Mouse (Mus musculus) MEL (cell line): Measurements from ENCODE around the gene Elk3. TPM values are rescaled to one million over a fixed set of nuclear protein-coding genes. Genes with fewer than 3 reads are reported as not detected.

Experiments used
- DNase-seq: peaks from one replicate; pipeline ENCODE4 v3.0.0; 2011; ENCODE audit warnings: low read depth, low spot score
- H3K27ac ChIP-seq: 2 replicates; pipeline ENCODE4 v1.5.1; 2012; ENCODE audit warnings: low read depth, mild to moderate bottlenecking, control low read depth, low read length, moderate library complexity; ENCODE audit not compliant: control insufficient read depth
- H3K27me3 ChIP-seq, 2 experiments: fragments of 150-350 bp in 1 of 2; sonication (generic) in 1 of 2; 2 replicates each; pipeline ENCODE4 v1.6.1; 2012; ENCODE audit warnings: low read length in 2 of 2, mild to moderate bottlenecking in 2 of 2, improper control_type of control experiment in 1 of 2, moderate library complexity in 1 of 2; ENCODE audit not compliant: insufficient read depth in 2 of 2, control insufficient read depth in 1 of 2
- H3K36me3 ChIP-seq, 2 experiments: 2 replicates each; pipeline ENCODE4 v1.6.1; 2012 to 2014; ENCODE audit warnings: low read length in 2 of 2, improper control_type of control experiment in 1 of 2, inconsistent platforms in 1 of 2, mild to moderate bottlenecking in 1 of 2; ENCODE audit not compliant: insufficient read depth in 2 of 2, control insufficient read depth in 1 of 2
- H3K4me1 ChIP-seq, 2 experiments: fragments of 150-350 bp in 1 of 2; sonication (generic) in 1 of 2; 2 replicates each; pipeline ENCODE4 v1.6.1; 2012; ENCODE audit warnings: low read length in 2 of 2, improper control_type of control experiment in 1 of 2, mild to moderate bottlenecking in 1 of 2; ENCODE audit not compliant: insufficient read depth in 2 of 2, control insufficient read depth in 1 of 2
- H3K4me3 ChIP-seq, 2 experiments: fragments of 150-350 bp in 1 of 2; sonication (generic) in 1 of 2; 2 replicates each; pipeline ENCODE4 v1.5.1; 2012; ENCODE audit warnings: low read depth in 2 of 2, low read length in 2 of 2, mild to moderate bottlenecking in 2 of 2, moderate library complexity in 2 of 2, control low read depth in 1 of 2, improper control_type of control experiment in 1 of 2; ENCODE audit not compliant: control insufficient read depth in 1 of 2, insufficient read depth in 1 of 2
- H3K79me2 ChIP-seq: 2 replicates; pipeline ENCODE4 v1.6.1; 2012; ENCODE audit warnings: mild to moderate bottlenecking, low read length, moderate library complexity; ENCODE audit not compliant: control insufficient read depth, poor library complexity, insufficient read depth
- H3K9ac ChIP-seq: 2 replicates; pipeline ENCODE4 v1.6.1; 2012; ENCODE audit warnings: low read depth, mild to moderate bottlenecking, control low read depth, low read length, moderate library complexity; ENCODE audit not compliant: control insufficient read depth, poor library complexity, severe bottlenecking
- H3K9me3 ChIP-seq: fragments of 150-350 bp; sonication (generic); replicated peaks from 2 replicates; pipeline ENCODE4 v1.6.1; 2012; ENCODE audit warnings: mild to moderate bottlenecking, low read length, improper control_type of control experiment, moderate library complexity; ENCODE audit not compliant: insufficient read depth
- BHLHE40 ChIP-seq: IDR thresholded peaks from 2 replicates; pipeline ENCODE4 v1.6.1; 2012; ENCODE audit warnings: low read depth, mild to moderate bottlenecking, inconsistent platforms, low read length, improper control_type of control experiment, borderline replicate concordance
- CTCF ChIP-seq, 3 experiments: IDR thresholded peaks in 2 of 3; conservative IDR thresholded peaks in 1 of 3; 2 replicates each; pipeline ENCODE4 v1.5.1; 2011 to 2012; ENCODE audit warnings: low read length in 3 of 3, low read depth in 2 of 3, mild to moderate bottlenecking in 2 of 3, improper control_type of control experiment in 1 of 3, inconsistent platforms in 1 of 3, mixed read lengths in 1 of 3, moderate library complexity in 1 of 3; ENCODE audit not compliant: control insufficient read depth in 1 of 3, insufficient read depth in 1 of 3, poor library complexity in 1 of 3, severe bottlenecking in 1 of 3
- ELF1 ChIP-seq: IDR thresholded peaks from 2 replicates; pipeline ENCODE4 v1.6.1; 2014; ENCODE audit warnings: low read depth, mild to moderate bottlenecking, inconsistent platforms, low read length, improper control_type of control experiment, moderate library complexity
- GABPA ChIP-seq: IDR thresholded peaks from 2 replicates; pipeline ENCODE4 v1.6.1; 2012; ENCODE audit warnings: low read depth, mild to moderate bottlenecking, inconsistent platforms, low read length, improper control_type of control experiment, moderate library complexity
- HCFC1 ChIP-seq: IDR thresholded peaks from 2 replicates; pipeline ENCODE4 v1.6.1; 2012; ENCODE audit warnings: low read depth, mild to moderate bottlenecking, inconsistent platforms, low read length, improper control_type of control experiment, moderate library complexity
- JUND ChIP-seq: IDR thresholded peaks from 2 replicates; pipeline ENCODE4 v1.6.1; 2011; ENCODE audit warnings: low read depth, mild to moderate bottlenecking, improper control_type of control experiment, low read length
- MAFK ChIP-seq: IDR thresholded peaks from 2 replicates; pipeline ENCODE4 v1.6.1; 2011; ENCODE audit warnings: low read depth, mild to moderate bottlenecking, low read length, improper control_type of control experiment, borderline replicate concordance
- MEF2A ChIP-seq: IDR thresholded peaks from 2 replicates; pipeline ENCODE4 v1.6.1; 2014; ENCODE audit warnings: low read depth, mild to moderate bottlenecking, inconsistent platforms, low read length, improper control_type of control experiment; ENCODE audit not compliant: poor library complexity, insufficient replicate concordance, severe bottlenecking; ENCODE audit errors: extremely low read depth
- MXI1 ChIP-seq: IDR thresholded peaks from 2 replicates; pipeline ENCODE4 v1.6.1; 2011; ENCODE audit warnings: mild to moderate bottlenecking, low read depth, low read length, improper control_type of control experiment
- NRF1 ChIP-seq: IDR thresholded peaks from 2 replicates; pipeline ENCODE4 v1.6.1; 2014; ENCODE audit warnings: low read depth, mild to moderate bottlenecking, inconsistent platforms, low read length, improper control_type of control experiment, moderate library complexity; ENCODE audit not compliant: poor library complexity, insufficient read depth, severe bottlenecking
- RAD21 ChIP-seq: IDR thresholded peaks from 2 replicates; pipeline ENCODE4 v1.6.1; 2011; ENCODE audit warnings: mild to moderate bottlenecking, low read depth, low read length, improper control_type of control experiment
- RCOR1 ChIP-seq: IDR thresholded peaks from 2 replicates; pipeline ENCODE4 v1.6.1; 2012; ENCODE audit warnings: low read depth, mild to moderate bottlenecking, inconsistent platforms, low read length, improper control_type of control experiment
- SMC3 ChIP-seq: IDR thresholded peaks from 2 replicates; pipeline ENCODE4 v1.6.1; 2011; ENCODE audit warnings: low read depth, low read length, improper control_type of control experiment
- TBP ChIP-seq: IDR thresholded peaks from 2 replicates; pipeline ENCODE4 v1.8.0; 2011; ENCODE audit warnings: low read depth, low read length, improper control_type of control experiment
- TCF12 ChIP-seq: IDR thresholded peaks from 2 replicates; pipeline ENCODE4 v1.6.1; 2014; ENCODE audit warnings: low read depth, mild to moderate bottlenecking, inconsistent platforms, low read length, improper control_type of control experiment, moderate library complexity
- UBTF ChIP-seq: IDR thresholded peaks from 2 replicates; pipeline ENCODE4 v1.6.1; 2012; ENCODE audit warnings: low read depth, mild to moderate bottlenecking, inconsistent platforms, low read length, improper control_type of control experiment, moderate library complexity, borderline replicate concordance; ENCODE audit not compliant: insufficient read depth
- USF2 ChIP-seq, 2 experiments: IDR thresholded peaks; 2 replicates each; pipeline ENCODE4 v1.6.1; 2011 to 2012; ENCODE audit warnings: improper control_type of control experiment in 2 of 2, low read length in 2 of 2, borderline replicate concordance in 1 of 2, inconsistent platforms in 1 of 2, low read depth in 1 of 2, mild to moderate bottlenecking in 1 of 2; ENCODE audit not compliant: insufficient read depth in 1 of 2
- ZC3H11A ChIP-seq: IDR thresholded peaks from 2 replicates; pipeline ENCODE4 v1.6.1; 2012; ENCODE audit warnings: low read depth, mild to moderate bottlenecking, inconsistent platforms, low read length, improper control_type of control experiment
- polyA plus RNA-seq, 2 experiments: library from polyadenylated mRNA; stranded (reverse) in 1 of 2; unstranded in 1 of 2; fragments of >175 nt in 1 of 2; fragments of >200 nt in 1 of 2; gene quantifications; 2 replicates each; pipeline versions ENCODE4 v1.2.1 to v1.2.4; 2012; ENCODE audit warnings: low replicate concordance in 2 of 2, low read depth in 1 of 2; ENCODE audit not compliant: insufficient read length in 2 of 2, insufficient read depth in 1 of 2, missing spikeins in 1 of 2
- total RNA-seq: library from RNA; depleted of rRNA; stranded (reverse); fragments of 300-350 nt; gene quantifications from 2 replicates; pipeline ENCODE4 v1.2.3, GENCODE M21; 2012

Gene Elk3
- total and polyA plus RNA-seq, 3 experiments: 1.0 to 6.3 TPM; not detected in 1

DNA sequence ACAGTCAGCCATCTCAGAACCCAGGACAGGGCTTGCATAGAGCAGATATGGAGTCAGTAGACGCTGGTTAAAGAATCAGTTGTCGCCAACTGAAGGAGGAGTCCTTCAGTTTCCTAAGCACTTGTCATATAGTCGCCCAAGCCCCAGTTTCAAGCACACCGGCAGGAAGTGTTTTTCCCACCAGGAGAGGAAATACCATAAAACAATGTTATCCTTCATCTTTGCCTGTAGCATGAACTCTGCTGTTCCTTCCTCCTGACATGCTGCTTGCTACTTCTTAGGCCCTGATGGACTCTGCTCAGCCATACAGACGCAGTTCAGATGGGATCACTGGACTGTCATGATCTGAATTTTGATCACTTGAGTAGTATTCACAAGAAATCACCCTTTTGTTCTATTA is 25.4 kb downstream of the Elk3 start:
- Histone ChIP-seq H3K79me2 (no peaks in the 10 kb centered on the region), H3K27me3 (no peaks in the 10 kb centered on the region), H3K36me3 (peaks cover 0 to 12% of the 10 kb centered on the region in 2 experiments; a peak in 2 of 4 replicates), H3K27ac (no peak overlapping the region), H3K9ac (no peak overlapping the region), H3K4me3 (no peak overlapping the region), H3K9me3 (no peaks in the 10 kb centered on the region), H3K4me1 (peaks cover 9 to 15% of the 10 kb centered on the region in 2 experiments)
- no peak for DNase-seq
- no peak for TF ChIP-seq MEF2A

DNA sequence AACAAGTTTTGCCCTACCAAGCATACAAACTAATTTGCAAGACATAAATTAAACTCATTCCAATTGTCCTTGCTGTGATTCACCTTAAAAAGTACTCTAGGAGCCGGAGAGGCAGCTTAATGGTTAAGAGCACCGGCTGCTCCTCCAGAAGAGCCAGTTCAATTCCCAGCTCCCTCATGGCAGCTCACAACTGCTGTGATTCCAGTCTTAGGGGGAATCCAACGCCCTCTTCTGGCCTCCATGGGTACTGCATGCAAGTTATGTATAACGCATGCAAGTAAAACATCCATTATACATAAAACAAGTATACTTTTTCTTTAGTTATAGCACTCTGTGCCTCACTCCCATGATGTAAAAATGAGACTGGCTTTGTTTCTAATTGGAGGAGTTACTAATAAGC is 27.7 kb downstream of the Elk3 start:
- Histone ChIP-seq H3K36me3 (peaks cover 0 to 5% of the 10 kb centered on the region in 2 experiments; a peak in 2 of 4 replicates), H3K27ac (no peak overlapping the region), H3K4me3 (no peak overlapping the region), H3K4me1 (peaks cover 6 to 10% of the 10 kb centered on the region in 2 experiments), H3K27me3 (no peaks in the 10 kb centered on the region), H3K79me2 (no peaks in the 10 kb centered on the region), H3K9me3 (no peaks in the 10 kb centered on the region), H3K9ac (no peak overlapping the region)
- DNase-seq: peak; percentile 66
- TF ChIP-seq ZC3H11A: peak; percentile 28; the same call in 1 of the 2 replicates
- no peak for TF ChIP-seq MXI1
- peak; percentile 56 to 58 (median 58) for TF ChIP-seq CTCF (IDR thresholded peaks at IDR 0.05 in 2 of 3, conservative IDR thresholded peaks at IDR 0.05 in 1 of 3; ENCODE audit: control insufficient read depth in 1 of 3, insufficient read depth in 1 of 3, low read depth in 2 of 3, low read length in 3 of 3, poor library complexity in 1 of 3, severe bottlenecking in 1 of 3)
- peak; percentile 41 for TF ChIP-seq RAD21
- TF ChIP-seq SMC3: peak; percentile 66

DNA sequence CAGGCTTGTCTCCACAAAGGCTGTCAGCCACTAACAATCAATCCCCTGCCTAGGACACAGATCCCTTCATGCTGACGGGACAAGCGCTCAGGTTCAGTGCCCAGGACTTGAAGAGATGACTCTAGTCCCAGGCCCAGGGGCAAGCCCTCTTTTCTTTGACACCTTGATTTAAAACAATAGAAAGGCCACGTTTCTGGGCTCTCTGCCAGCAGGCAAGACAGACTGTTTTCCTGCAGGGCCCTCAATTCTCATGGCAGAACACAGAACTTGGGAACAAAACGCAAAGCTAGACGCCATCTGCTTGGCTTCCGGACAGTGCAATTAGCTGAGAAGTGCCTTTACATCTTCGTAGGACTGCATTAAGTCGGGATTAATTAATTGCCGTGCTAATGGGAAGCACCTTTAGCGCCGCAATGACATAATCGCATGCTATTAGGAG is 28.4 kb downstream of the Elk3 start:
- Histone ChIP-seq H3K79me2 (no peaks in the 10 kb centered on the region), H3K36me3 (no peaks in the 10 kb centered on the region), H3K27ac (no peak overlapping the region), H3K9ac (no peak overlapping the region), H3K4me3 (no peak overlapping the region), H3K4me1 (peaks cover under 1 to 3% of the 10 kb centered on the region in 2 experiments; a peak in 2 of 4 replicates), H3K27me3 (no peaks in the 10 kb centered on the region), H3K9me3 (no peaks in the 10 kb centered on the region)
- no peak for DNase-seq
- TF ChIP-seq TBP (no peak), MXI1 (no peak)

DNA sequence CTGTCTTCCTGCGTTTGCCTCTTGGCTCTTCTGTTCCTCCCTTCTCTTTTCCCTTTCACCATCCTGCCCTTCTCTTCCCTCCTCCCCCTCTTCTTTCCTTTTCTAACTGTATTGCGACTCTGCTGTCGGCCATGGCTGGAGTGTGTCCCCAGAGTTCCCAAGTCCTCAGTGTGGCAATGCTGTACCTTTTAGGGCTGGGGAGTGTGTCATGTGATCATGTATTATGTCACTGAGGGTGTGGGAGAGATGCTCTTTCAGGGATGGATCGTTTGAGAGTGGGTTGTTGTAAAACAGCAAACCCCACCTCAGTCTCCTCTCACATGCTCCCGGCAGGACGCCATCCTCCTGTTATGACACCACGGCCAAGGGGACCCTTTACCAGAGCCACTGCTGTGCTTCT is 29.8 kb downstream of the Elk3 start:
- H3K36me3 ChIP-seq: no peaks in the 10 kb centered on the region
- H3K79me2 ChIP-seq: no peaks in the 10 kb centered on the region
- no peak overlapping the region for H3K4me3 ChIP-seq
- TF ChIP-seq MAFK: no peak
- no peak for TF ChIP-seq ELF1
- no peak for TF ChIP-seq RCOR1
- TF ChIP-seq MEF2A: no peak
- TF ChIP-seq ZC3H11A: no peak
- no peak for TF ChIP-seq UBTF
- TF ChIP-seq USF2 (IDR thresholded peaks at IDR 0.05; ENCODE audit: borderline replicate concordance in 1 of 2, insufficient read depth in 1 of 2, low read depth in 1 of 2, low read length in 2 of 2): no peak
- TF ChIP-seq NRF1: no peak
- no peak for TF ChIP-seq JUND
- no peak for TF ChIP-seq TCF12
- TF ChIP-seq HCFC1: no peak
- TF ChIP-seq GABPA: no peak
- no peak for TF ChIP-seq BHLHE40
- no peak for TF ChIP-seq SMC3

More for the DNA sequence above, 29.8 kb downstream of the Elk3 start:
- Histone ChIP-seq H3K9ac (no peak overlapping the region), H3K4me1 (no peaks in the 10 kb centered on the region; a peak in 1 of 4 replicates), H3K9me3 (no peaks in the 10 kb centered on the region), H3K27ac (no peak overlapping the region), H3K27me3 (no peaks in the 10 kb centered on the region)
- DNase-seq: no peak
